Mouse (Mus musculus): ENCODE measurements around the gene Spag6. TPM values are rescaled to one million over a fixed set of nuclear protein-coding genes. Genes with fewer than 3 reads are reported as not detected.

Gene Spag6
- polyA plus RNA-seq, 1 experiment from 2014 or later = not detected

- Histone ChIP-seq H3K36me3 (no peaks in the 10 kb centered on the region), H3K4me1 (0 out of 2 replicates have a peak, but pooled peaks cover 4% of the 10 kb centered on the region), H3K27me3 (replicated peaks) (no peaks in the 10 kb centered on the region), H3K9ac (no peak overlapping the region), H3K9me3 (no peaks in the 10 kb centered on the region), H3K27ac (replicated peaks) (no peak overlapping the region), H3K4me2 (no peak overlapping the region), H3K4me3 (no peak overlapping the region)
- 62% methylated on average over 8 of the region's 8 CpGs for WGBS
- no peak for ATAC-seq (ENCODE audit: extremely low read depth, insufficient number of reproducible peaks, low FRiP score, low TSS enrichment)
These were observed 43.2 kb downstream of the Spag6 start for GRCm38 (mm10) chr2:18737040-18737439.

DNA sequence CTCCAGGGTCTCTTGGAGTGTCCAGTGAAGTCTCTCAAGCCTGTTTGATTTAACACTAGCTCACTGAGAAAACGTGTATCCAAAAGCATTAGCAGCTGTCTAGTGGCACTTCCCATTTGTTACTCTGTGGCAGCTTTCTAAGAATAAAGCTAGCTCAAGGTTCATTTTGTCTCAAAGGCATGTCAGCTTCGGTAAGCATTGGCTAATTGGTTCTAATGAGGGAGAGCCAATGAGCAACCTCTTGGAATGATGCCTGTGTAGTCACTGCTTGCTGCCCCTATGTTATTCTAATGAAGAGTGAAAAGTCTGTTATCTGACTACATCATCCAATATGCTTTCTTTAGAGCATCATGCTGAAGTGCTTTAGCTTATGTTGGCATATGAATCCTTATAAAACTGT is 45.4 kb downstream of the Spag6 start:
- WGBS = 53% methylated on average over 2 of the region's 2 CpGs
- H3K27ac ChIP-seq (replicated peaks) = no peak overlapping the region
- H3K4me1 ChIP-seq = 0 out of 2 replicates have a peak, but pooled peaks cover 4% of the 10 kb centered on the region
- H3K9me3 ChIP-seq = no peaks in the 10 kb centered on the region
- no peaks in the 10 kb centered on the region for H3K36me3 ChIP-seq
- ATAC-seq (ENCODE audit: extremely low read depth, insufficient number of reproducible peaks, low FRiP score, low TSS enrichment) = no peak
- no peaks in the 10 kb centered on the region for H3K27me3 ChIP-seq (replicated peaks)
- H3K9ac ChIP-seq = no peak overlapping the region
- no peak overlapping the region for H3K4me2 ChIP-seq
- no peak overlapping the region for H3K4me3 ChIP-seq

- Histone ChIP-seq H3K9ac (no peak overlapping the region), H3K4me3 (no peak overlapping the region), H3K4me2 (no peak overlapping the region), H3K36me3 (no peaks in the 10 kb centered on the region), H3K27ac (replicated peaks) (no peak overlapping the region), H3K27me3 (replicated peaks) (no peaks in the 10 kb centered on the region), H3K4me1 (no peaks in the 10 kb centered on the region), H3K9me3 (no peaks in the 10 kb centered on the region)
- no peak for ATAC-seq (ENCODE audit: extremely low read depth, insufficient number of reproducible peaks, low FRiP score, low TSS enrichment)
- 55% methylated on average over 2 of the region's 2 CpGs for WGBS
These were observed 62.3 kb downstream of the Spag6 start for GRCm38 (mm10) chr2:18756144-18756543.

DNA sequence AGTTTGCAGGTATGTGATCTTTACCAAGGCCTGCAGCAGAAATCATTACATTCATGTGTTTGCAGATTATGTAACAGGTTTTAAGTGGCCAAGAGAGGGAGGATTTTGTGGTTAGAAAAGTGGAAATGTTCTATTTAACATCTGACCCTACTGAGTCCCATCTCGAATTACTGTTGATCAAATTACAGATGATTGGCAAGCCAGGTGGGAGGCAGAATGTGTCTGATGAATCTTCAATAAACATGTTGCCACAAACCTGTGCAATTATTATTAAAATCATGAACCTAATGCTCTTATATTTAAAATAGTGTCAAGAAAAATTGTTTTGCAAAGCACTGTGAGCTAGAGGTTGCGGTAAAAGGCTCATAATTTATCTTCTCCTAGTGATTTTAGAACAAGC is 71.0 kb downstream of the Spag6 start:
- no peak overlapping the region for H3K27ac ChIP-seq (replicated peaks)
- no peak overlapping the region for H3K4me3 ChIP-seq
- WGBS = 75% methylated on average over 2 of the region's 2 CpGs
- H3K9ac ChIP-seq = no peak overlapping the region
- no peaks in the 10 kb centered on the region for H3K36me3 ChIP-seq
- H3K9me3 ChIP-seq = no peaks in the 10 kb centered on the region
- no peak overlapping the region for H3K4me2 ChIP-seq
- no peaks in the 10 kb centered on the region for H3K27me3 ChIP-seq (replicated peaks)
- ATAC-seq (ENCODE audit: extremely low read depth, insufficient number of reproducible peaks, low FRiP score, low TSS enrichment) = no peak
- peaks cover 14% of the 10 kb centered on the region for H3K4me1 ChIP-seq

- no peaks in the 10 kb centered on the region for H3K36me3 ChIP-seq
- ATAC-seq (ENCODE audit: extremely low read depth, insufficient number of reproducible peaks, low FRiP score, low TSS enrichment) = no peak
- no peaks in the 10 kb centered on the region for H3K9me3 ChIP-seq
- H3K9ac ChIP-seq = peak overlapping the region; percentile 96
- H3K27me3 ChIP-seq (replicated peaks) = no peaks in the 10 kb centered on the region
- H3K4me2 ChIP-seq = peak overlapping the region; percentile 80
- peaks cover 14% of the 10 kb centered on the region for H3K4me1 ChIP-seq
- peak overlapping the region; percentile 98; the same call in 1 of the 2 replicates for H3K27ac ChIP-seq (replicated peaks)
- WGBS = 34% methylated on average over 12 of the region's 12 CpGs
- H3K4me3 ChIP-seq = peak overlapping the region; percentile 81
These were observed 71.8 kb downstream of the Spag6 start for GRCm38 (mm10) chr2:18765481-18766249.

- Histone ChIP-seq H3K27me3 (replicated peaks) (no peaks in the 10 kb centered on the region), H3K9ac (peak overlapping the region; percentile 96), H3K9me3 (no peaks in the 10 kb centered on the region), H3K27ac (replicated peaks) (peak overlapping the region; percentile 98), H3K36me3 (no peaks in the 10 kb centered on the region), H3K4me2 (peak overlapping the region; percentile 80), H3K4me1 (peaks cover 14% of the 10 kb centered on the region), H3K4me3 (peak overlapping the region; percentile 81)
- 42% methylated on average over 4 of the region's 4 CpGs for WGBS
- ATAC-seq (ENCODE audit: extremely low read depth, insufficient number of reproducible peaks, low FRiP score, low TSS enrichment) = no peak
These were observed 72.6 kb downstream of the Spag6 start for GRCm38 (mm10) chr2:18766441-18766820.

GRCm38 (mm10) chr2:18766821-18767541 is 73.1 kb downstream of the Spag6 start:
- no peaks in the 10 kb centered on the region for H3K9me3 ChIP-seq
- peak overlapping the region; percentile 96 for H3K9ac ChIP-seq
- no peaks in the 10 kb centered on the region for H3K36me3 ChIP-seq
- peaks cover 14% of the 10 kb centered on the region for H3K4me1 ChIP-seq
- H3K4me3 ChIP-seq = peak overlapping the region; percentile 81
- H3K4me2 ChIP-seq = peak overlapping the region; percentile 80
- WGBS = under 1% methylated on average over 56 of the region's 56 CpGs
- H3K27me3 ChIP-seq (replicated peaks) = no peaks in the 10 kb centered on the region
- peak; percentile 58; the same call in 1 of the 2 replicates for ATAC-seq (ENCODE audit: extremely low read depth, insufficient number of reproducible peaks, low FRiP score, low TSS enrichment)
- peak overlapping the region; percentile 98 for H3K27ac ChIP-seq (replicated peaks)

DNA sequence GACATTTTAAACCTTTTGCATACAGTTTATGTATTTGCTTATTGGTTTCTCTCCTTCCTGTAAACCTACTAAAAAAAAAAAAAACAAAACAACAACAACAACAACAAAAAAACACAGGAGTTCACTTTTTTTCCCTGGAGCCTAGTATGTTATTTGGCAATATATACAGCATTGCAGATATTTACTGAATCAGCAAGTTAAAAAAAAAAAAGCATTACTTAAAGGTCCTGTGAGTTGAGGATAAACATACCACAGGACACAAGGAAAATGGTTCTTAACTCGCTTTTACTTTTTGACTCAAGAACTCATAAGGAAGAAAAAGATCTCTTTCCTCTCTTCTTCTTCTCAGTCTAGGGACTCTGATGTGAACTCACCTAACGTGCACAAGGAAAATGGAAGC is 74.6 kb downstream of the Spag6 start:
- H3K4me1 ChIP-seq = peaks cover 14% of the 10 kb centered on the region
- 93% methylated on average over 2 of the region's 2 CpGs for WGBS
- no peak overlapping the region for H3K27ac ChIP-seq (replicated peaks)
- H3K4me3 ChIP-seq = no peak overlapping the region
- H3K36me3 ChIP-seq = no peaks in the 10 kb centered on the region
- no peak overlapping the region for H3K9ac ChIP-seq
- no peaks in the 10 kb centered on the region for H3K9me3 ChIP-seq
- H3K4me2 ChIP-seq = no peak overlapping the region
- H3K27me3 ChIP-seq (replicated peaks) = no peaks in the 10 kb centered on the region
- ATAC-seq (ENCODE audit: extremely low read depth, insufficient number of reproducible peaks, low FRiP score, low TSS enrichment) = no peak

- no peak for ATAC-seq (ENCODE audit: extremely low read depth, insufficient number of reproducible peaks, low FRiP score, low TSS enrichment)
- H3K9ac ChIP-seq = no peak overlapping the region
- H3K4me1 ChIP-seq = peaks cover 9% of the 10 kb centered on the region
- no peak overlapping the region for H3K27ac ChIP-seq (replicated peaks)
- no peaks in the 10 kb centered on the region for H3K36me3 ChIP-seq
- H3K4me3 ChIP-seq = no peak overlapping the region
- no peaks in the 10 kb centered on the region for H3K9me3 ChIP-seq
- no peaks in the 10 kb centered on the region for H3K27me3 ChIP-seq (replicated peaks)
- no peak overlapping the region for H3K4me2 ChIP-seq
- WGBS = 75% methylated on average over 8 of the region's 8 CpGs
These were observed 78.6 kb downstream of the Spag6 start for GRCm38 (mm10) chr2:18772413-18772812.

DNA sequence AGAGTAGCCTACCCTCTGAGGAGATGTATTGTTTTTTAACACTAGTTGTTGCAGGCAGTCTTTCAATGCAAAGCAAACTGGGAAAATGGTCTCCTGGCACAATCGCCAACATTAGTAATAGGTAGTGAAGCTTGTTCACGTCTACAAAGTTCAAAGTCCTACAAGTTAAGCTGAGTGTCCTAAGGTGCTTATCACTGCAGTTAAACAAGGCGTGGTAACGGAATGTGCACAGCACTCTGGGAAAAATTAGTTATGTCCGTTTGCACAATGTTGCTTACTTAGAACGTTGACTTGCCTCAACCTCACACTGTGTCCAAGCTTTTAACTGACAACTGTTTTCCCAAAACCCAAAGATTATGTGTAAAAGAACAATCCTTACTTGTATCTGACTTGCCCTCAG is 80.5 kb downstream of the Spag6 start:
- no peak for ATAC-seq (ENCODE audit: extremely low read depth, insufficient number of reproducible peaks, low FRiP score, low TSS enrichment)
- Histone ChIP-seq H3K9ac (no peak overlapping the region), H3K36me3 (no peaks in the 10 kb centered on the region), H3K27me3 (replicated peaks) (no peaks in the 10 kb centered on the region), H3K4me3 (no peak overlapping the region), H3K4me2 (no peak overlapping the region), H3K4me1 (peaks cover 22% of the 10 kb centered on the region), H3K27ac (replicated peaks) (no peak overlapping the region), H3K9me3 (no peaks in the 10 kb centered on the region)
- 73% methylated on average over 6 of the region's 6 CpGs for WGBS

- WGBS = 5% methylated on average over 9 of the region's 9 CpGs
- Histone ChIP-seq H3K27ac (replicated peaks) (0 out of 2 replicates have a peak overlapping the region, but pooled peaks have one; percentile 61), H3K4me3 (no peak overlapping the region), H3K27me3 (replicated peaks) (no peaks in the 10 kb centered on the region), H3K4me2 (peak overlapping the region; percentile 49), H3K36me3 (no peaks in the 10 kb centered on the region), H3K9me3 (0 out of 2 replicates have a peak, but pooled peaks cover 3% of the 10 kb centered on the region), H3K9ac (no peak overlapping the region), H3K4me1 (peaks cover 22% of the 10 kb centered on the region)
- 0 out of 2 replicates have a peak, but pooled peaks have one; percentile 46 for ATAC-seq (ENCODE audit: extremely low read depth, insufficient number of reproducible peaks, low FRiP score, low TSS enrichment)
These were observed 84.4 kb downstream of the Spag6 start for GRCm38 (mm10) chr2:18778220-18778619.
